Mouse (Mus musculus): Measurements from ENCODE around the gene Ube2l6.
"Not testable (repeated sequence)": the region's sequence is repeated elsewhere in the genome, so short reads cannot be mapped to it uniquely, and the experiment has no call there.

Ube2l6 gene

GRCm38 (mm10) chr2:84793154-84793553 is 5.5 kb upstream of the Ube2l6 start:
- no peak for DNase-seq (ENCODE audit: low read depth)

- no peak for DNase-seq (ENCODE audit: low read depth)
Observed at GRCm38 (mm10) chr2:84793871-84794270, 4.8 kb upstream of the Ube2l6 start.

- DNase-seq (ENCODE audit: low read depth) = peak; percentile 85
Observed at GRCm38 (mm10) chr2:84797833-84798492, 665 bp upstream of the Ube2l6 start.

- peak; percentile 71 for DNase-seq (ENCODE audit: low read depth)
Observed at GRCm38 (mm10) chr2:84799041-84799561, 473 bp downstream of the Ube2l6 start.

GRCm38 (mm10) chr2:84800304-84800703 is 1.7 kb downstream of the Ube2l6 start:
- DNase-seq (ENCODE audit: low read depth) = no peak

GRCm38 (mm10) chr2:84801223-84801622 is 2.6 kb downstream of the Ube2l6 start:
- not testable (repeated sequence) for DNase-seq (ENCODE audit: low read depth)

- no peak for DNase-seq (ENCODE audit: low read depth)
Observed at GRCm38 (mm10) chr2:84803963-84804362, 5.3 kb downstream of the Ube2l6 start.

- no peak for DNase-seq (ENCODE audit: low read depth)
Observed at GRCm38 (mm10) chr2:84806546-84806945, 7.9 kb downstream of the Ube2l6 start.

- DNase-seq (ENCODE audit: low read depth) = no peak
Observed at GRCm38 (mm10) chr2:84809330-84809729, 10.7 kb downstream of the Ube2l6 start.

- DNase-seq (ENCODE audit: low read depth) = no peak
Observed at GRCm38 (mm10) chr2:84810526-84810885, 11.9 kb downstream of the Ube2l6 start.

- no peak for DNase-seq (ENCODE audit: low read depth)
Observed at GRCm38 (mm10) chr2:84810886-84811577, 12.4 kb downstream of the Ube2l6 start.

GRCm38 (mm10) chr2:84811880-84812279 is 13.3 kb downstream of the Ube2l6 start:
- no peak for DNase-seq (ENCODE audit: low read depth)

GRCm38 (mm10) chr2:84812676-84813075 is 14.0 kb downstream of the Ube2l6 start:
- no peak for DNase-seq (ENCODE audit: low read depth)

- no peak for DNase-seq (ENCODE audit: low read depth)
Observed at GRCm38 (mm10) chr2:84819861-84820260, 21.2 kb downstream of the Ube2l6 start.

GRCm38 (mm10) chr2:84822552-84822951 is 23.9 kb downstream of the Ube2l6 start, which contains the start of gene Smtnl1:
Gene Smtnl1 (minus strand): TSS chr2:84822652.
- DNase-seq (ENCODE audit: low read depth) = no peak

GRCm38 (mm10) chr2:84823237-84823636 is 24.6 kb downstream of the Ube2l6 start:
- DNase-seq (ENCODE audit: low read depth) = no peak

- peak; percentile 85 for DNase-seq (ENCODE audit: low read depth)
Observed at GRCm38 (mm10) chr2:84826488-84827282, 28.1 kb downstream of the Ube2l6 start, which contains the start of gene Timm10. Gene Timm10 (plus strand): TSS chr2:84826997.

GRCm38 (mm10) chr2:84827283-84827920 is 28.8 kb downstream of the Ube2l6 start:
- no peak for DNase-seq (ENCODE audit: low read depth)

- peak; percentile 78 for DNase-seq (ENCODE audit: low read depth)
Observed at GRCm38 (mm10) chr2:84831666-84832391, 33.2 kb downstream of the Ube2l6 start.

GRCm38 (mm10) chr2:84837107-84837506 is 38.5 kb downstream of the Ube2l6 start:
- no peak for DNase-seq (ENCODE audit: low read depth)

All from c-Kit-positive CD71-negative TER-119-negative erythroid progenitor cells, embryonic 14.5 days (primary cell).